Mouse (Mus musculus) brain, embryonic 14.5 days (tissue): ENCODE data around the gene Grk2.

Source experiments
- CTCF ChIP-seq: fragments of 200-500 bp; IDR thresholded peaks from 2 replicates; pipeline ENCODE4 v1.5.1; 2012; ENCODE audit warnings: inconsistent platforms, mild to moderate bottlenecking, moderate library complexity, borderline replicate concordance; ENCODE audit not compliant: insufficient read depth, insufficient read length; ENCODE audit errors: extremely low read depth
- POLR2A ChIP-seq: fragments of 200-500 bp; IDR thresholded peaks from 2 replicates; pipeline ENCODE4 v1.6.1; 2012; ENCODE audit warnings: mild to moderate bottlenecking, inconsistent platforms, borderline replicate concordance; ENCODE audit not compliant: poor library complexity, insufficient read depth, insufficient read length, severe bottlenecking; ENCODE audit errors: extremely low read depth

DNA sequence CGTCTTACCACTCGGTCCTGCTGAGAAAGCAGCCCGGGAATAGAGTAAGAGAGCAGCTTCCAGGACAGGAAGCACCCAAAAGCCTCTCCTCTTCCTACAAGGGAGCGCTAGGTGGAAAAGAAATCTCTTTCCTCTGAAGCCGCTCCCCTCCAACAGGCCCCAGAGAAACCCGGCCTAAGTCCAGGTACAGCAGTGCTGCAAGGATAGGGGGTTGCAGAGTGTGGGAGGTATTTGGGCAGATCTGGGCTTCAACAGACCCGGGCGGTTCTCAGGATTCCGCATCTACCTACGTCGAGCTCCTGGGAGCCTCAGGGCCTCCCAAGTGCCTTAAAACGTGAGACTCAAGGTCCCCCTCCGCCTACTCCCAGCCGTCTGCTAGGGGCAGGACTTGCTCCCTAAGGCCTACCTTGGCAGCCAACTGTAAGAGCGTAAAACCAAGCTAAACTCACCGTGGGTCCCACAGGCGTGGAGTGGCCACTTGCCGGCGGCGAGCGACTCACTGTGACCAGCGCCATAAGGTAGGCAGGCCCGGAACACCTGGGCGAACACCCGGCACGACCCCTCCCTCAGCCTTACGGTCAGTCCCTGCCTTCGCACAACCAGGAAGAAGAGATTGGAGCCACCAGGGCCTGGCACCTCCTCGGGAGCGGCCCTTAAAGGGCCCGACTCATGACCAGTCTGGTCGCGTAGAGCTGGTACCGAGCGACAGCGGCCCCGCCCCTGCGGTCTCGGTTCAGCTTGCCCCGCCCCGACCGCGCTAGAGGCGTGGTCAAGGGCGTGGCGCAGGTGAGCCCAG is 37.3 kb downstream of the Grk2 start, which contains the start of gene Ssh3:
- TF ChIP-seq CTCF = no peak
- TF ChIP-seq POLR2A = no peak
